Mouse (Mus musculus) limb, embryonic 14.5 days (tissue): ENCODE measurements around the gene Usp20. TPM values are rescaled to one million over a fixed set of nuclear protein-coding genes. Genes with fewer than 3 reads are reported as not detected.

Experiments
- ATAC-seq: fragments of 200-750 bp; cut with Nextera tagmentation; 2 replicates; pipeline ENCODE4 v1.8.0; 2017; ENCODE audit warnings: low read depth, moderate number of reproducible peaks, moderate TSS enrichment; ENCODE audit not compliant: low FRiP score
- DNase-seq: peaks from one replicate; pipeline ENCODE4 v3.0.0-alpha.2; 2015; ENCODE audit warnings: low spot score
- H3K27ac ChIP-seq: fragments of 300-500 bp; sonication (generic); replicated peaks from 2 replicates; pipeline ENCODE4 v1.5.1; 2014; ENCODE audit warnings: low read depth, mild to moderate bottlenecking, low read length, moderate library complexity, mixed read lengths
- H3K27me3 ChIP-seq: fragments of 300-500 bp; sonication (generic); 2 replicates; pipeline ENCODE4 v1.6.1; 2014; ENCODE audit warnings: low read length, mixed read lengths; ENCODE audit not compliant: control insufficient read depth, insufficient read depth
- H3K36me3 ChIP-seq: fragments of 300-500 bp; sonication (generic); 2 replicates; pipeline ENCODE4 v1.6.1; 2014; ENCODE audit warnings: mild to moderate bottlenecking, low read length, moderate library complexity, mixed read lengths; ENCODE audit not compliant: control insufficient read depth, insufficient read depth
- H3K4me1 ChIP-seq: fragments of 300-500 bp; sonication (generic); 2 replicates; pipeline ENCODE4 v1.6.1; 2014; ENCODE audit warnings: antibody characterized with exemption, low read length, mixed read lengths; ENCODE audit not compliant: control insufficient read depth, insufficient read depth
- H3K4me2 ChIP-seq: fragments of 300-500 bp; sonication (generic); replicated peaks from 2 replicates; pipeline ENCODE4 v1.6.1; 2014; ENCODE audit warnings: low read depth, mild to moderate bottlenecking, low read length, moderate library complexity; ENCODE audit not compliant: severe bottlenecking
- H3K4me3 ChIP-seq: fragments of 300-500 bp; sonication (generic); replicated peaks from 2 replicates; pipeline ENCODE4 v1.5.1; 2014; ENCODE audit warnings: low read length
- H3K9ac ChIP-seq: fragments of 300-500 bp; sonication (generic); 2 replicates; pipeline ENCODE4 v1.6.1; 2014; ENCODE audit warnings: mild to moderate bottlenecking, low read depth, low read length, moderate library complexity; ENCODE audit not compliant: severe bottlenecking
- H3K9me3 ChIP-seq: fragments of 300-500 bp; sonication (generic); 2 replicates; pipeline ENCODE4 v1.6.1; 2016; ENCODE audit warnings: low read length; ENCODE audit not compliant: control insufficient read depth
- POLR2A ChIP-seq: fragments of 200-500 bp; IDR thresholded peaks from 2 replicates; pipeline ENCODE4 v1.8.0; 2012; ENCODE audit warnings: inconsistent platforms, mild to moderate bottlenecking, moderate library complexity, borderline replicate concordance; ENCODE audit not compliant: insufficient read depth, insufficient read length; ENCODE audit errors: extremely low read depth
- WGBS: fragments of 180-500 bp; shearing (Covaris S2); extraction: QIAGEN DNeasy Blood & Tissue Kit; methylation state at CpG from one replicate; pipeline ENCODE4 v1.1.7; 2014; 5-methylcytosine and 5-hydroxymethylcytosine counted together
- polyA plus RNA-seq, 2 experiments: library from polyadenylated mRNA; depleted of rRNA in 1 of 2; stranded (reverse) in 1 of 2; unstranded in 1 of 2; fragments of >200 nt; fragmentation: Nextera tagmentation in 1 of 2; extraction: Ambion mirVana in 1 of 2; gene quantifications; 2 replicates each; pipeline versions ENCODE4 v1.2.1 to v1.2.3; 2012 to 2014

Gene Usp20
- polyA plus RNA-seq, 2 experiments, result 19.0 to 21.5 TPM

DNA sequence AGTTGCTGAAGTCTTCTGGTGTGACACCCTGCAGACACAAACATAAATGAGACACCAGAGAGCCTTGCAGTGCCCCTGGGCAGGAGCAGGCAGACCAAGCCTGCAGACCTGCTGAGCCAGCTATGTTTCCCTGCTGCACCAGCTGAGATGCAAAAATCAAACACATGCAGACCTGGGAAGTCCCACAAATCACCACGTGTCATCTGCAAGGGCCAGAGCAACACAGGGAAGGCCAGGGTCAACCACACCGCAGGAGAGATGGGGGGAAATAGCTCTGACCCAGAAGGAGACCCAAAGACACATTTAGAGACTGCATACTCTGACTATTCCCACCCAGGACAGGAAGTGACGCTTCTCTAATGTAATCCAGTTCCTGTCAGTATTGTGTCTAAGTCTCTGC, 58.4 kb downstream of the Usp20 start:
- no peaks in the 10 kb centered on the region for H3K27me3 ChIP-seq
- TF ChIP-seq POLR2A, result no peak
- no peak overlapping the region for H3K4me3 ChIP-seq
- H3K4me1 ChIP-seq, result no peaks in the 10 kb centered on the region
- no peak overlapping the region for H3K9ac ChIP-seq
- no peak for DNase-seq
- peaks cover 46% of the 10 kb centered on the region for H3K36me3 ChIP-seq
- H3K9me3 ChIP-seq, result no peaks in the 10 kb centered on the region
- no peak overlapping the region for H3K4me2 ChIP-seq
- WGBS, result 80% methylated on average over 3 of the region's 3 CpGs
- ATAC-seq, result no peak
- no peak overlapping the region for H3K27ac ChIP-seq

DNA sequence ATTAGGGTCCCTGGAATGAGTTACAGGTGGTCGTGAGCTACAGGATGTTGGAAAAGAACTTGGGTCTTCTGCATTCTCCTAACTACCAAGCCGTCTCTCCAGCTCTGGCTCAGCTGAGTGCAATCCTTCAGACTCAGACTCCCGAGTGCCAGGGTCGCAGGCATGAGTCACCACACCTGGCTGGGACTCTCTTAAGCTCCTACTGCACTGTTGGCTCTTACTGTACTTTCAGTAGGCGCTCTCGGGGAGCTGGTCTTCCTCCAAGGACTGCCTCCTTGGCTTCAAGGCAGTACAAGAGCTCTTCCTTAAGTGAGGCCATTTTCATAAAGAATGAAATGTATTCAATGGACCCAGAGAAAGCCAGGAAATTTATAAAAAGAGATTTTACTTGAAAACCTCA, 59.3 kb downstream of the Usp20 start:
- Histone ChIP-seq H3K4me2 (no peak overlapping the region), H3K36me3 (peaks cover 43% of the 10 kb centered on the region), H3K4me1 (no peaks in the 10 kb centered on the region), H3K4me3 (no peak overlapping the region), H3K27ac (no peak overlapping the region), H3K9me3 (no peaks in the 10 kb centered on the region), H3K27me3 (no peaks in the 10 kb centered on the region), H3K9ac (no peak overlapping the region)
- no peak for DNase-seq
- no peak for TF ChIP-seq POLR2A
- 85% methylated on average over 6 of the region's 6 CpGs for WGBS
- ATAC-seq, result no peak

DNA sequence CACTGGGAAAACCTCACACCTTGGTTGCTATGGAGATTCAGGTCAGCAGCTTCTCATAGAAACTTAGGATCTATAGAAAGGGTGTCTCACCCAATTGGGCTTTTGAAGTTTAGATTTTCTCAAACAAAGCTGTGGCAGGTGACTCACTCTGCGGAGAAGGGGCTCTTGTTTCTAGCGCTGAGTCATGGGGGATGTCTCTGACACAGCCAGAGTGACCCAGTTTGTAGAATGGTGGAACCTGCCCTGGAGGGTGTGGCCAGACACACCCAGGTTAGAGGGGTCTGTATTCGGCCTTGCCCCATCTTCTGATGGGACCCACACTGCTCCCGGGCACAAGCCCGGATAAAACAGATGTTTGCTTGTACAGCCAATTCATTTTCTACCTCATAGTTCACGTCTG, 60.8 kb downstream of the Usp20 start:
- DNase-seq, result no peak
- H3K36me3 ChIP-seq, result peaks cover 40% of the 10 kb centered on the region
- WGBS, result 84% methylated on average over 6 of the region's 6 CpGs

DNA sequence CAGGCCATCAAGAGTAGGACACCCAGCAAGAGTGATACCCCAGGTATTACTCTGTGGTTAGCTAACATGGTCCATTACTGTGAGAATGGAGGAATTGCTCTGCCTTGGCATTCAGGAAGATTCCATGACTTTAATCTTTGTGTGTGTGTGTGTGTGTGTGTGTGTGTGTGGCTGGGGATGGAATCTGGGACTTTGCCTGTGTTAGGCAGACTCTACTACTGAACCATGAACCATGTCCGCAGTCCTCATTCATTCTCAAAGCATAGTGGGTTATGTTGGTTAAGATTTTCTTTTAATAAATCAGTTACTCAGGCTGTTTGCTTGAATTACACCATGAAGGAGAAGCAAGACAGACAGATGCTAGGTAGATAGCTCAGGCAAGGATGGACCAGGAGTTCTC, 61.8 kb downstream of the Usp20 start:
- 93% methylated on average over 1 of the region's 1 CpGs for WGBS
- Histone ChIP-seq H3K4me2 (no peak overlapping the region), H3K4me1 (no peaks in the 10 kb centered on the region), H3K36me3 (peaks cover 35% of the 10 kb centered on the region), H3K27ac (no peak overlapping the region), H3K9ac (no peak overlapping the region), H3K9me3 (no peaks in the 10 kb centered on the region), H3K4me3 (no peak overlapping the region), H3K27me3 (no peaks in the 10 kb centered on the region)
- no peak for DNase-seq
- no peak for ATAC-seq
- no peak for TF ChIP-seq POLR2A

More for the DNA sequence above, 60.8 kb downstream of the Usp20 start:
- no peak for ATAC-seq
- Histone ChIP-seq H3K4me3 (no peak overlapping the region), H3K27me3 (no peaks in the 10 kb centered on the region), H3K4me1 (no peaks in the 10 kb centered on the region), H3K27ac (no peak overlapping the region), H3K9ac (no peak overlapping the region), H3K4me2 (no peak overlapping the region), H3K9me3 (no peaks in the 10 kb centered on the region)
- no peak for TF ChIP-seq POLR2A

DNA sequence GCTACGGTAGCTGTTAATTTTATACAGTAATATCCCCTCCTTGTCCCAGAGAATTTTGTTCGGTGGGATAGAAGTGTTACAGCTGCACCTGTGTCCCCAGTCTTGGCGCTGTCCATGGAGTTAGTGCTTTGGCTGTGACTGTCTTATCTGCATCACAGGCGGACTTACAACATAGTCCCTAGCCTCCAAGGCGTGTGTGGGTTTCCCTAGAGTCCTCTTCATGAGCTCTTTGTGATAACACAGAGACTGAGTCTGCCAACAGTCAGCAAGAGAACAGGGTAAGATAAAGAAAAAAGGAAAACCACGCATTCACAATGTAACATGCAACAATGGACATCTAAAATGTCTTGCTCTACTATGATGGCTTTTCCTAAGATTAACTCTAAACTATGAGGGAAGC, 66.0 kb downstream of the Usp20 start:
- Histone ChIP-seq H3K4me3 (no peak overlapping the region), H3K36me3 (peaks cover 38% of the 10 kb centered on the region), H3K4me2 (no peak overlapping the region), H3K27me3 (no peaks in the 10 kb centered on the region), H3K9me3 (no peaks in the 10 kb centered on the region), H3K27ac (no peak overlapping the region), H3K4me1 (no peaks in the 10 kb centered on the region), H3K9ac (no peak overlapping the region)
- no peak for TF ChIP-seq POLR2A
- WGBS, result 90% methylated on average over 6 of the region's 6 CpGs
- DNase-seq (no peak), ATAC-seq (no peak)

DNA sequence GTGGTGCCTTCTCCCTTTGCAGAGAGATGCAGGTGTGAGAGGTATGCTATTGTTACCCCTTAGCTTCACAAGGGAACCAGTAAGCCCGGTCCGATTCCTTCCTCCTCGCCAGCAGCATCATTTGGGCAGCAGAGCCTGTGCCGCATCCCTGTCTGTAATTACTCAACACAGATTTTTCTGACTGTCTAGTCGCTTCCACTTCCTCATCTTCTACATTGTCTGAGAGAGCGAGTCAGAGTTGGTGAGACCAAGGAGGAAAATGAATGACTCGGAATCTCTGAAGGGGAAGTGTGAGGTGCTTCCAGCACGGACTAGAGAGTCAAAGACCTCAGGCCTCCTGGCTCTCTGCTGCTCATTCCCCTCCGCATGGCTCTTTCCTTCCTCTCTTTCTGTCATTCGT, 70.4 kb downstream of the Usp20 start:
- WGBS, result 90% methylated on average over 10 of the region's 10 CpGs
- TF ChIP-seq POLR2A, result no peak
- no peak overlapping the region for H3K9ac ChIP-seq
- no peaks in the 10 kb centered on the region for H3K9me3 ChIP-seq
- H3K4me2 ChIP-seq, result no peak overlapping the region
- H3K27me3 ChIP-seq, result no peaks in the 10 kb centered on the region
- H3K27ac ChIP-seq, result no peak overlapping the region
- H3K4me3 ChIP-seq, result no peak overlapping the region
- ATAC-seq (no peak), DNase-seq (no peak)
- H3K4me1 ChIP-seq, result no peaks in the 10 kb centered on the region
- peaks cover 69% of the 10 kb centered on the region for H3K36me3 ChIP-seq
